Mouse (Mus musculus) liver, embryonic 12.5 days (tissue): ENCODE results near the gene Cdiptos. TPM values are rescaled to one million over a fixed set of nuclear protein-coding genes. Genes with fewer than 3 reads are reported as not detected.

Experiments used
- ATAC-seq: fragments of 200-750 bp; cut with Nextera tagmentation; 2 replicates; pipeline ENCODE4 v1.8.0; 2017; ENCODE audit warnings: moderate number of reproducible peaks, mild to moderate bottlenecking, moderate library complexity
- H3K27ac ChIP-seq: fragments of 300-500 bp; sonication (generic); 2 replicates; pipeline ENCODE4 v1.5.1; 2016; ENCODE audit warnings: mild to moderate bottlenecking
- H3K27me3 ChIP-seq: fragments of 300-500 bp; sonication (generic); replicated peaks from 2 replicates; pipeline ENCODE4 v1.6.1; 2016; ENCODE audit warnings: mild to moderate bottlenecking, moderate library complexity
- H3K36me3 ChIP-seq: fragments of 300-500 bp; sonication (generic); 2 replicates; pipeline ENCODE4 v1.6.1; 2016; ENCODE audit warnings: mild to moderate bottlenecking, moderate library complexity
- H3K4me1 ChIP-seq: fragments of 300-500 bp; sonication (generic); 2 replicates; pipeline ENCODE4 v1.6.1; 2016
- H3K4me2 ChIP-seq: fragments of 300-500 bp; sonication (generic); 2 replicates; pipeline ENCODE4 v1.6.1; 2016; ENCODE audit warnings: mild to moderate bottlenecking, moderate library complexity
- H3K4me3 ChIP-seq: fragments of 300-500 bp; sonication (generic); 2 replicates; pipeline ENCODE4 v1.5.1; 2016; ENCODE audit warnings: mild to moderate bottlenecking, moderate library complexity
- H3K9ac ChIP-seq: fragments of 300-500 bp; sonication (generic); 2 replicates; pipeline ENCODE4 v1.6.1; 2016; ENCODE audit warnings: mild to moderate bottlenecking, moderate library complexity
- H3K9me3 ChIP-seq: fragments of 300-500 bp; sonication (generic); replicated peaks from 2 replicates; pipeline ENCODE4 v1.6.1; 2016; ENCODE audit warnings: mild to moderate bottlenecking, moderate library complexity
- WGBS: fragments of 180-500 bp; shearing (Covaris S2); methylation state at CpG from one replicate; pipeline ENCODE4 v1.1.7; 2016; ENCODE audit not compliant: insufficient replicate concordance; 5-methylcytosine and 5-hydroxymethylcytosine counted together
- polyA plus RNA-seq: library from polyadenylated mRNA; unstranded; fragments of >200 nt; fragmentation: Nextera tagmentation; extraction: Ambion mirVana; gene quantifications from 2 replicates; pipeline ENCODE4 v1.2.1, GENCODE M21; 2016

Gene Cdiptos
- polyA plus RNA-seq, result 0.29 and 0.44 TPM in 2 replicates

DNA sequence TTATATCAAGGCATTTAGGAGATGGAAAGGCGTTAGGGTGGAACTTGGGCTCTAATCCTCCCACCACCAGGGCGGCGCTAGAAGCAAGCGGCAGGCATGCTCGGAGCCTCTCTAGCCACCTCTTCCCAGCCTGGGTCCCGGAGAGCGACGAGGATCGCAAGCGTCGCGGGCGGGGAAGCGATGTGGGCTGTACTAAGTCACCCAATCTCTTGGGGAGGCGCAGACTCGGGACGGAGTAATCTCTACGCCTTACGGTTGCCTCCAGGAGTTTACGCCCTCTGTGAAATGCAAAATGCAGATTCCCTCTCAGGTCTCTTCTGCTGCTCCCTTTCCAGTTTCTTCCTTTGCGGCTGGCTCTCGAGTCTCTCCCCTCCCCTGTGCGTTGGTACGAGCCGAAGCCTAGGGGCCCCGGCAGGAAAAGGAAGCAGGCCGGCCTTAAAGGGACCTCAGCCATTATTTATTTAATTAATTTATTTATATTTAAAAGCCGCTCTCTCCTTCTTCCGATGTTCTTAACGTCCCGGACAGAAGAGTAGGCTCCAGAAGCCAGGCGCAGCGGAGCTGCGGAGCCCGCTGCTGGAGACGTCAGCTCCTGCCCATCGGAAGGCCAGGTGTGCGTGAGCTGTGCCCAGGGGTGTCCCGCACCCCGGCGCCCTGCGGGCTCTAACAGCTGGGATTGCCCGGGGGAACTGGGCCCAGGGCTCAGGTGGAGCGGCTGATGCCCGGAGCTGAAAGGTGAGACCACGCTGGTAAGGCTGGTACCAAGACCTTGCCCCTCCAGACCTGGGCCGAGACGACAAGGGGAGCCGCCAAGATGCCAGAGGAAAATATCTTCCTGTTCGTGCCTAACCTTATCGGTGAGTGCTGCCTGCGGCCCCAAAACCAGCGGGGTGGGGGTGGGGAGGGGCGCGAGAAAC lies at the start of gene Cdiptos:
TSS of gene Cdiptos (minus strand) at position 149 of the 917 bp plus-strand sequence.
- Histone ChIP-seq H3K36me3 (peaks cover 35% of the 10 kb centered on the region), H3K9ac (peak within 1 kb of the TSS; percentile 95), H3K4me2 (peak within 1 kb of the TSS; percentile 87), H3K4me3 (peak within 1 kb of the TSS; percentile 90), H3K9me3 (no peaks in the 10 kb centered on the region), H3K27me3 (no peaks in the 10 kb centered on the region), H3K27ac (peak within 1 kb of the TSS; percentile 90), H3K4me1 (peaks cover 35% of the 10 kb centered on the region)
- WGBS, result under 1% methylated on average over 55 of the region's 55 CpGs
- ATAC-seq, result peak; percentile 93

DNA sequence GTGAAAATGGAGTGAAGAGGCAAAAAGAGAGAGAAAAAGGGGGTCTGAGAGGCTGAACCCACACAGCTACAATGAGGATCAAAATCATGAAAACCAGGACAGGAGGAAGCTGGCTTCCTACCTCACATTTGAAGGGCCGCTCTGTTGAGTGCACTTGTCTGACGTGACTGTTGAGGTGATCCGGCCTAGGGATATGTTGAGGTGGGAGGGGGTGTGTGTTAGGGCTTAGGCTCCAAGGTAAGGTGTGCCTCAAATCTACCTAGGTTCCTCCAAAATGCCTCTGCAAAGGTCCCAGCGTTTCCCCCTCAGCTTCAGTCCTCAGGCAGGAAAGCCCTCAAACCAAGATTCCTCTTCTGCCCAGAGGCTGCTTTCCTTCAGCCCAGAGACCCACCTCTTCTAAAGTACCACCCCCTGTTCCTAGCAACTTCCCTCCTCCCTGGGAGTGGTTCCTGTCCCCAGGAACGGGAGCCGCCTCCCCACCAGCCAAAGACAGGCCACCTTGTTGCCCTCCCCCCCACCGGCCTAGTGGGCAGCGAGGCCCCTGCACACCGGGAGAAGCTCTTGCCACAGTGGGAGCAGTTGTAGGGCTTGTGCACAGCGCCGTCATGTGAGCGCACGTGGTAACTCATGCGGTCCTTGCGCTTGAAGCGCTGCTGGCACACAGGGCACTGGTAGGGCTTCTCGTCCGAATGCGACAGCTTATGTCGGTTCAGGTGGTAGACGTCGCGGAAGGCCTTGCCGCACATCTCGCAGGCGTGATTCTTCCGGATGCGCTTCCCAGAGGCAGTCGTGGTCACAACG lies 49.1 kb upstream of the Cdiptos start:
- WGBS, result under 1% methylated on average over 30 of the region's 30 CpGs
- Histone ChIP-seq H3K9ac (peak overlapping the region; percentile 100), H3K27ac (peak overlapping the region; percentile 98), H3K4me3 (peak overlapping the region; percentile 90), H3K36me3 (peaks cover 62% of the 10 kb centered on the region), H3K4me1 (peaks cover 72% of the 10 kb centered on the region), H3K4me2 (peak overlapping the region; percentile 98), H3K9me3 (no peaks in the 10 kb centered on the region), H3K27me3 (no peaks in the 10 kb centered on the region)
- peak; percentile 32 for ATAC-seq

DNA sequence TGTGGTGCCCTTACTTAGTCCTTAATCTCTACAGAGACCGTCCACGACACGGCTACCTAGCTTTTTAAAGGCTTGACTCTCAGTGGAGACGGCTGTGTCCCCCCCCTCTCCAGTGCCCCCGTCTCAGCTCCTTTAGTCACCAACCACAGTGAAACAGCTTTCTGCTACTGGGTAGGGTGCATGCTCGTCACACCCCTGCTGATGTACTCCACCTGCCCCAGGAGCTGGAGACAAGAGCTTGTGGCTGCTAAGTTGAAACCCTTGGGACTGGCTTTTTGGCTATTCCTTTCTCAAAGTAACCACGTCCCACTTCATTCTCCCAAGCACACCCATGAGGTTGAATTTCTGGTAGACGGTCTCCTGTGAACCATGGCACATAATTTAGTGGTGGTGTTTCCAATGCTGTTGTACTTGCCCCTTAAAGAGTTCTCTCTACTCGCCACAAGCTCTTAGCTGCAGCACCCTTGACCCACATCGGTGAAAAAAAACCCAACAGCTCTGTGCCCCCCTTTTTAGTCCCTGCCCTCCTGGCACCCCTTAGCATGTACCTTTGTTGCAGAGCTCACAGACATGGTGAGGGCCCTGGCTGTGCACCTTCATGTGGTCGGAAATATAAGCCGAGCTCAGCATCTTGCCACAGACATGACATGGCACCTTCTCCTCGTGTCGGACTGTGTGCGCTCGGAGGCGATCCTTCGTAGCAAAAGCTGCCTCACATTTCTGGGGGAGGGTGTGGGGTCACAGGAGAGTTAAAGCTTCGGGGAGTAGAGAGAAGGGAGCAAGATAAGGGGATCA lies 48.2 kb upstream of the Cdiptos start:
- 24% methylated on average over 19 of the region's 19 CpGs for WGBS
- peak overlapping the region; percentile 100 for H3K9ac ChIP-seq

DNA sequence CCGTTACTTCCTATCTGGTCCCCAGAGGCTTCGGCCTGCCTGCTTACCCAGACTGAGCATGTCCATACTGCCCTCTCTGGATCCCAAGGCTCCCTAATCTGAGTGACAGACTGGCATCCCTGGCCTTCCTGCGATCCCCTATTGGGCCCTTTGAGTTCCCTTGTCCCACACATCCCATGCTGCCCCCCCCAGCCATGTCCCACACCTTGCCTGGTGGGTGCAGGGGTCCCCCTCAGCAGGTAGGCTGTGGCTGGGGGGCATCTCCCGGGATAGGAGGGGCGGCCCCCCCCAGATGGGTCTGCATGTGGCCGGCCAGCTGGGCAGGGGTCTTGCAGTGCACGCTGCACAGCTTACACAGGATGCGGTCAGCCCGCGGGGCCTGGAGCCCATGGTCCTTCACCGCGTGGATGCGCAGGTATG lies 47.4 kb upstream of the Cdiptos start:
- WGBS, result 81% methylated on average over 13 of the region's 13 CpGs
- peak overlapping the region; percentile 98 for H3K4me2 ChIP-seq
- H3K27ac ChIP-seq, result peak overlapping the region; percentile 98

More for the DNA sequence above, 48.2 kb upstream of the Cdiptos start:
- Histone ChIP-seq H3K27ac (peak overlapping the region; percentile 98), H3K4me2 (peak overlapping the region; percentile 98), H3K4me3 (peak overlapping the region; percentile 90), H3K36me3 (peaks cover 54% of the 10 kb centered on the region), H3K27me3 (no peaks in the 10 kb centered on the region), H3K9me3 (no peaks in the 10 kb centered on the region), H3K4me1 (peaks cover 75% of the 10 kb centered on the region)
- ATAC-seq, result no peak

DNA sequence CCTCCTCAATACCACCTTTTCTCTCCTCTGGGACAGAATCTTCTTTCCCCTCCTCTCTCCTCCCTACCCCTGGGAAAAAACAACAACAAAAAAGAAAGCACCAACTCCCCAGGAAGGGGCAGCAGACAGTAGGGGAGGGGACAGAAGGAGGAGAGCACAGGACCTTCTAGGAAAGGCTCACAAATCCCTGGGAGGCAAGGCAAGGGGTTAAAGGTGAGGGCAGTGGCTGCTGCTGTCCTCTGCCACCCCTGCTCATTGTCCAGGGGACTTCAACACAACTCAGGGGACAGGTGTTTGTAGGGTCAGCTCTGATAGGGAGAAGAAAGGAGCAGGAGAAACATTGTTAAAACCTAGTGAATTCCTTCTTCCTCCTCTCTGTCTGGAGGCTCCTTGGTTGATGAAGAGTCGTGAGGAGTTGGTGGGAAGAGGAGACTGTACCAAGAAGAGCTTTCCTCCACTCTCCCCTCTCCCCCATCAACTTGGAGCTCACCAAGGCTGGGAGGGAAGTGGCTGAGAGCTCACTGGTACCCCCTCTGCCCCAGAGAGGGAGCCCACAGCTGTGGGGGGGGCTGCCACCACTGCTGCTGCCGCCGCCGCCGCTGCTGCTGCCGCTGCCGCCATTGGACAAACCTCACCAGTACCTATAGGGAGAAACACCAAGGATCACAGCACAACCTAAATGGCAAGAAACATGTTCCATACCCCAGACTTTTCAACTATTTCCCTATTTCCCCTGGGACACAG lies 46.8 kb upstream of the Cdiptos start:
- peak overlapping the region; percentile 90 for H3K4me3 ChIP-seq
- H3K27ac ChIP-seq, result peak overlapping the region; percentile 98; the same call in 1 of the 2 replicates
- H3K4me1 ChIP-seq, result peaks cover 76% of the 10 kb centered on the region
- peak overlapping the region; percentile 100 for H3K9ac ChIP-seq
- 87% methylated on average over 7 of the region's 7 CpGs for WGBS
- no peak for ATAC-seq
- peaks cover 40% of the 10 kb centered on the region for H3K36me3 ChIP-seq
- H3K9me3 ChIP-seq, result no peaks in the 10 kb centered on the region
- peak overlapping the region; percentile 98 for H3K4me2 ChIP-seq
- no peaks in the 10 kb centered on the region for H3K27me3 ChIP-seq

More for the DNA sequence above, 47.4 kb upstream of the Cdiptos start:
- Histone ChIP-seq H3K36me3 (peaks cover 46% of the 10 kb centered on the region), H3K4me1 (peaks cover 76% of the 10 kb centered on the region), H3K27me3 (no peaks in the 10 kb centered on the region), H3K9me3 (no peaks in the 10 kb centered on the region), H3K4me3 (peak overlapping the region; percentile 90), H3K9ac (peak overlapping the region; percentile 100)
- no peak for ATAC-seq

DNA sequence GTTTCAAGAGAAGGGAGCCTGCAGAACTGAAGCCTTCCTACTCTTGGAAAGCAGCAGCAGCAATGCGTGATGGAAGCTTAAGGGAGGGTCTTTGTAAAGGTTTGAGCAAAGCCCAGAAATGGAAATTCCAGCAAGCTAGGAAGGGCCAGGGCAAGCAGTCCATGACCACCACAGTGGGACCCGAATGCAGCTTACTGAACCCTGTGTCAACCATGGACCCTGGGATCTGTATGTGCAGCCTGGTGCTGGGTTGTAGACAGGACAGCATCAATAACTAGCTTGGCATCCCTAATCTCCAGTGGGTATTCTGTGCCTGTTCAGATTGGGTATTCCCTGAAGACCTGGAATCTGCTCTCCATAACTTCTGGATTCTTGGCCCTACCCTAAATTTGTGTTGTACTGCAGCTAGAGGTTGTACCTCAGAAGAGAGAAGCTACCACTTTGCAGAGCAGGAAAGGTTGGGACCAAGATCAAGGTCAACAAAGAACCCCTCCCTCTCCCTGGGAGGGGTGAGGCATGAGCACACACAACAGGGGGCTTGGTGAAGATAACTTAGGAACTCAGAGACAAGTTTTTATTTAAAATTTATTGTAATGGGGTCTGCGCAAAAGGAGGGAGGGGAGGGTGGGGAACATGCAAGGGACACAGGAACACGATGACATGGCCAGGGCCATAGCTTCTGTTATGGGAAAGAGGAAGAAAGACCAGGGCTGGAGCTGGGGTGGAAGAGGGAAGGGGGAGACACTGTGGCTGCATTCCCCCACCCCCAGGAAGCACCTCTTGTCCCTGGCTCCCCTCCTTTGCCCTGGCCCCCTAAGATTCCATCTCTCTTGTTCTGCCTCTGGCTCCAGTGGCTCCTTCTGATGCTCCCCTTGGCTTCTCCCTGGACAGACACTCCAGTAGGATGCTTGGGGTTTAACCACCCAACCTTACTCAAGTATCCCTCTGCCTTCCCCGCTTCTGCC lies 45.9 kb upstream of the Cdiptos start:
- Histone ChIP-seq H3K27ac (peak overlapping the region; percentile 98), H3K4me3 (peak overlapping the region; percentile 90), H3K36me3 (peaks cover 37% of the 10 kb centered on the region), H3K9me3 (no peaks in the 10 kb centered on the region), H3K9ac (peak overlapping the region; percentile 100; the same call in 1 of the 2 replicates), H3K4me2 (peak overlapping the region; percentile 98), H3K27me3 (no peaks in the 10 kb centered on the region), H3K4me1 (peaks cover 77% of the 10 kb centered on the region)
- WGBS, result 42% methylated on average over 5 of the region's 5 CpGs
- ATAC-seq, result no peak

DNA sequence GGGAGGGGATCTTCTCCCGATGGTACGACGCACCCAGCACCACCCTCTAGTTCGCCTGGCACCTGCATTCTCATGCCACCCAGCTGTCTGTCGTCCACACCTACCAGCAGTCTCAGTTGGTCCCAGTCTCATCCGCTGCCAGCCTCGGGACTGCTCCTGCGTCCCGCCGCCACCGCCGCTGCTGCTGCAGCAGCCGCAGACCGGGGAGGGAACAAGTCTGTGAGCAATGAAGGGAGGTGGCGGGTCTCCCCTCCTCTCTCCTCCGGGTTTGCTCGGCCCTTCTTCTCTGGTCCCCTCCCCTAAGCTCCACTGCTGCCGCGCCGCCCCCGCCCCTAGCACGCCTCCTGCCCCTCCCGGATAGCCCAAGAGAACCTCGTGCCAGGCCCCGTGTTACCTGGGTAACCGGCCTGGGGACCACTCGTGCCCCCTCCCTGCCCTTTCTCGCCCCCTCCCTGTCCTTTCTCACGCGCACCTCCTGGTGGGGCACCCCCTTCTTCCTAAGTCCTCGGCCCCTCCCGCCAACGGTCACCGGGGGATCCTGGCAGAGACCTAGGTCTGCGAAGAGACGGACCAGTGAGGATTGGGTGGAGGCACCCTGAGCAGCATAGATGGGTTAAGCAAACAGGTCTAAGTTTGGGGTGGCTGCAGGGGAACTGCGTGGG lies 45.1 kb upstream of the Cdiptos start, which contains the start of the genes Gm42742 and Prrt2:
TSS of gene Gm42742 (minus strand) at position 197 of the 662 bp plus-strand sequence.
TSS of gene Prrt2 (minus strand) at position 311 of the 662 bp plus-strand sequence.
- no peak for ATAC-seq

DNA sequence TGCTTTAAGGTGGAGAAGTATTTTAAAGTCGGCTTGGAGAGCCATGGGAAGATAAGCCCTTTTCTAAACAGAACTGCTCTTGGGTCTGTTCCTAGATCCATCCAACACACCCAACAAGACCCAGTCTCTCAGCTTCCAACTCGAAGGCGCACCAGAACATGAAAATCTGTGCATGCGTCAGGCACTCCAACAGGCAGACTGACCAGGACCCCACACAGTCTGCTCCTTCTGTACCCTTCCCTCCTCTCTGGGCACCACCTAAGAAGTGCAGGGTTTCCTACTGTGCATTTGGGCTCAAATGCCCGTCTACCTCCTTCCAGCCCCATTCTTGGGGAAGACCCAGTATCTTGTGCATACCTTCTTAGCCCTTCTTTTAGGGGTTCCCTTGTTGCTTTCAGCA lies 44.6 kb upstream of the Cdiptos start:
- peaks cover 40% of the 10 kb centered on the region for H3K36me3 ChIP-seq
- no peak for ATAC-seq
- no peaks in the 10 kb centered on the region for H3K27me3 ChIP-seq
- peak overlapping the region; percentile 50; the same call in 1 of the 2 replicates for H3K27ac ChIP-seq
- peak overlapping the region; percentile 60 for H3K9ac ChIP-seq
- peak overlapping the region; percentile 34 for H3K4me3 ChIP-seq
- peak overlapping the region; percentile 98 for H3K4me2 ChIP-seq
- no peaks in the 10 kb centered on the region for H3K9me3 ChIP-seq
- WGBS, result 62% methylated on average over 5 of the region's 5 CpGs
- peaks cover 84% of the 10 kb centered on the region for H3K4me1 ChIP-seq

More for the DNA sequence above, 45.1 kb upstream of the Cdiptos start, which contains the start of the genes Gm42742 and Prrt2:
- 3% methylated on average over 31 of the region's 37 CpGs for WGBS
- Histone ChIP-seq H3K4me2 (peak within 1 kb of the TSS; percentile 98), H3K9me3 (no peaks in the 10 kb centered on the region), H3K27ac (peak within 1 kb of the TSS; percentile 98; the same call in 1 of the 2 replicates), H3K4me3 (peak within 1 kb of the TSS; percentile 34), H3K4me1 (peaks cover 80% of the 10 kb centered on the region), H3K27me3 (no peaks in the 10 kb centered on the region), H3K9ac (peak within 1 kb of the TSS; percentile 100), H3K36me3 (peaks cover 37% of the 10 kb centered on the region)

DNA sequence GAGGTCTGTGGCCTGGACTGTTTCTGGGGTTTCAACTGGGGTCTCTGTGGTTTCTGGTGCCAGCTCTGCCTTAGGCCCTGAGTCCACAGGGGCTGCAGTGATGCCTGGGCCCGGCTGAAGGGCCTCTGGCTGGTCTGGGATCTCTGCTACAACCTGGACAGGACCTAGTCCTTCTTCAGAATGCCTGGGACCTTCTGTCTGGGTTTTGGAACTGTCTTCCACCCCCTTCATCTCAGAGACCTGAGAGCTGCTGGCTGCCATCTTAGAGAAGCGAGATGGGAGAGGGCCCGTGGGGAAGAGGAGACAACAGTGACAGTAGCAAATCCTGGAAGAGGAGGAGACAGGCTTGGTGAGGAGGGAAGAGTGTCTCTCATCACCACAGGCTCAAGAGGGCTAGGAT lies 44.1 kb upstream of the Cdiptos start:
- Histone ChIP-seq H3K27me3 (no peaks in the 10 kb centered on the region), H3K36me3 (peaks cover 40% of the 10 kb centered on the region), H3K4me1 (peaks cover 84% of the 10 kb centered on the region), H3K9me3 (no peaks in the 10 kb centered on the region), H3K9ac (0 out of 2 replicates have a peak overlapping the region, but pooled peaks have one; percentile 9), H3K4me3 (no peak overlapping the region), H3K4me2 (peak overlapping the region; percentile 98), H3K27ac (0 out of 2 replicates have a peak overlapping the region, but pooled peaks have one; percentile 50)
- no peak for ATAC-seq
- WGBS, result 68% methylated on average over 3 of the region's 3 CpGs
